Mouse (Mus musculus): ENCODE data around the gene Mroh2a.

Gene Mroh2a

GRCm38 (mm10) chr1:88226670-88227379 lies at the start of gene Mroh2a:
Gene Mroh2a (plus strand): TSS chr1:88226986.
- in situ Hi-C loops (cut with MboI; ENCODE audit: low pct_unique_long_range_greater_than_20kb in 1 of 2, low sequenced_read_pairs in 2 of 2, unreplicated experiment in 1 of 2): no loop called here

DNA sequence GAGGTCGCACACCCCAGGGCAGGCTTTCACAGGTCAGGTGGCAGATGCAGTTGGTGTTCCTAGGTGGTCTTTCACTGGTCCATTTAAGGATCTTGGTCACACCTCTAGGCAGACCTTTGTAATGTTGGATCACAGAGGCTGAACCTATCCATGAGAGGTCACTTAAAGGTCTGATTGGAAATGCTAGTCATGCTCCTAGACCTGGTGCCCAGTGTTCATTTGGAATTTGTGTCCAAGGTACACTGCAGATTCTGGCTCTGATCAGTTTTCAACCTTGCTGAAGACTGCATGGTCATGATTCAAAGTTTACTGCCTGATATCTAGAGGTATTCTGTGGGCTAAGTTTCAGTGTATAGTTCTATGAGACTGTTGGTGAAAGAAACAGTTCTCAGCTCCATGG lies 47.1 kb upstream of the Mroh2a start:
- in situ Hi-C loops (cut with MboI; ENCODE audit: low pct_unique_long_range_greater_than_20kb in 1 of 2, low sequenced_read_pairs in 2 of 2, unreplicated experiment in 1 of 2): no loop called here

GRCm38 (mm10) chr1:88186325-88186935 lies 40.4 kb upstream of the Mroh2a start:
- in situ Hi-C loops (cut with MboI; ENCODE audit: low pct_unique_long_range_greater_than_20kb in 1 of 2, low sequenced_read_pairs in 2 of 2, unreplicated experiment in 1 of 2): no loop called here

DNA sequence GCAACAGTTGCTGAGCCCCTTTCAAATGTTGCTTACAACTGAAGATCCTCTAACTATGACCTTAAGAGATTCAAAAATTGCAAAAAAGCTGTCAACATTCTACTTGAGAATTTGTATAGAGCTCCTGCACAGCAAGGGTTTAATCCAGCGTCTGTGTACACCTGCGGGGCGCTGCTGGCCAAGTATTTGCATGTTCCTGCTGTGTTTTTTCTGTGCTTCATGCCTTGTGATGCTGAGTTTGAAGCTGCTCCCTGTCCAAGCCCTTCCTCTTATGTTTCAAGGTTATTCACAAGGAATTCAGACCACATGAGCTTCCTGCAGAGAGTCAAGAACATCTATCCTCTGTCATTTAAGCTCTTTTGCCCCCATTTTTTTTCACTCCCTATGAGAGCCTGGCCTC lies 34.6 kb upstream of the Mroh2a start:
- in situ Hi-C loops (cut with MboI; ENCODE audit: low pct_unique_long_range_greater_than_20kb in 1 of 2, low sequenced_read_pairs in 2 of 2, unreplicated experiment in 1 of 2): no loop called here

GRCm38 (mm10) chr1:88195687-88196086 lies 31.1 kb upstream of the Mroh2a start:
- in situ Hi-C loops (cut with MboI; ENCODE audit: low pct_unique_long_range_greater_than_20kb in 1 of 2, low sequenced_read_pairs in 2 of 2, unreplicated experiment in 1 of 2): no loop called here

DNA sequence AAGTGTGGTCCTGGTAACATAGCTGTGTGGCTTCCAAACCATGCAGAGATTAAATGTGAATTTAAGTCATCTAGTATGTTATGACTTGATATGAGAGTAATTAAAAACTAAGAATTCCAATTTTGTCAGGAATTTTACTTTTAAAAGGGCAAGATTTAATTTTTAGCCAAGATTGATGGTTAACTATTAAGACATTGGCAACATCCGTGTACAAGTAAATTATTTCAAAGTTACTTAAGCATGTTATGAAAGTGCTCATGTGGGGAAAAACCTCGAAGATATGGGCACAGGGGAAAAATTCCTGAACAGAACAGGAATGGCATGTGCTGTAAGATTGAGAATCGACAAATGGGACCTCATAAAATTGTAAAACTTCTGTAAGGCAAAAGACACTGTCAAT lies 29.3 kb upstream of the Mroh2a start:
- in situ Hi-C loops (cut with MboI; ENCODE audit: low pct_unique_long_range_greater_than_20kb in 1 of 2, low sequenced_read_pairs in 2 of 2, unreplicated experiment in 1 of 2): no loop called here

DNA sequence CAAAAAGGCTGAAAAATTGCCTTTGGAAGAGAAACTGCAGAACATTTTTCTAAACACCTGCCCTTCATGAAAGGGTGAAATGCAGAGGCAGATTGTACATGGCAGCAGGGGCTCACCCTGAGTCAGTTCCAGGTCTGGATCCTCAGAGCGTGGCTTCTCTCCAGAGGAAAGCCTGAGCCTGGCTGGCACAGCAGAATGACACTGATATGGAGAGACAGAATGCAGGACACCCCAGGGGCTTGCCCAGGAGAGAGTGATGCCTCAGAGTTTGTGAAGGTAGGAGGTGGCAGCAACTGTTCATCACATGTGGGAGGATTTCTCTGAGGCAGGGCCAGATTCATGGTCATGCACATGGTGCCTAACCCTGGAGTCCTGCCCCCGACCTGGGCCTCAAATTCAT lies 26.8 kb upstream of the Mroh2a start:
- in situ Hi-C loops (cut with MboI; ENCODE audit: low pct_unique_long_range_greater_than_20kb in 1 of 2, low sequenced_read_pairs in 2 of 2, unreplicated experiment in 1 of 2): no loop called here

- in situ Hi-C loops (cut with MboI; ENCODE audit: low pct_unique_long_range_greater_than_20kb in 1 of 2, low sequenced_read_pairs in 2 of 2, unreplicated experiment in 1 of 2): no loop called here
These were observed 26.3 kb upstream of the Mroh2a start, which contains the start of gene Ugt1a2 for GRCm38 (mm10) chr1:88200456-88200855. Gene Ugt1a2 (plus strand): TSS chr1:88200601.

GRCm38 (mm10) chr1:88205294-88205922 lies 21.4 kb upstream of the Mroh2a start, which contains the start of gene Dnajb3:
Gene Dnajb3 (minus strand): TSS chr1:88205782.
- in situ Hi-C loops (cut with MboI; ENCODE audit: low pct_unique_long_range_greater_than_20kb in 1 of 2, low sequenced_read_pairs in 2 of 2, unreplicated experiment in 1 of 2): no loop called here

- in situ Hi-C loops (cut with MboI; ENCODE audit: low pct_unique_long_range_greater_than_20kb in 1 of 2, low sequenced_read_pairs in 2 of 2, unreplicated experiment in 1 of 2): no loop called here
These were observed 19.8 kb upstream of the Mroh2a start for GRCm38 (mm10) chr1:88206843-88207479.

DNA sequence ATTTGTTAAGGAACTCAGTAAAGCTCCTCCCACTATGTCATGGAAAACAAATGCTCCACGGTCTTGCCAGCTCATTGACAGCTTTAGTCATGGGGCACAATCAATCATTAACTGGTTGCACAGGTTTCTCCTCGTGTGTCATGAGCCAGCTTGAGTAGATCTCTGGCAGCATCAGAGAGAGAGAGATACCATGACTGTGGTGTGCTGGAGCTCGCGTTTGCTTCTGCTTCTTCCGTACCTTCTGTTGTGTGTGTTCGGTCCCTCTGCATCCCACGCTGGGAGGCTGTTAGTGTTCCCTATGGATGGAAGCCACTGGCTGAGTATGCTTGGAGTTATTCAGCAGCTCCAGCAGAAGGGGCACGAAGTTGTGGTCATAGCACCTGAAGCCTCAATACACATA lies 15.0 kb upstream of the Mroh2a start, which contains the start of gene Ugt1a1:
Gene Ugt1a1 (plus strand): TSS at position 148 of the 400 bp plus-strand sequence.
- in situ Hi-C loops (cut with MboI; ENCODE audit: low pct_unique_long_range_greater_than_20kb in 1 of 2, low sequenced_read_pairs in 2 of 2, unreplicated experiment in 1 of 2): no loop called here

GRCm38 (mm10) chr1:88212341-88213045 lies 14.3 kb upstream of the Mroh2a start:
- in situ Hi-C loops (cut with MboI; ENCODE audit: low pct_unique_long_range_greater_than_20kb in 1 of 2, low sequenced_read_pairs in 2 of 2, unreplicated experiment in 1 of 2): no loop called here

GRCm38 (mm10) chr1:88213061-88213460 lies 13.7 kb upstream of the Mroh2a start:
- in situ Hi-C loops (cut with MboI; ENCODE audit: low pct_unique_long_range_greater_than_20kb in 1 of 2, low sequenced_read_pairs in 2 of 2, unreplicated experiment in 1 of 2): no loop called here

GRCm38 (mm10) chr1:88213766-88214461 lies 12.9 kb upstream of the Mroh2a start:
- in situ Hi-C loops (cut with MboI; ENCODE audit: low pct_unique_long_range_greater_than_20kb in 1 of 2, low sequenced_read_pairs in 2 of 2, unreplicated experiment in 1 of 2): no loop called here

- in situ Hi-C loops (cut with MboI; ENCODE audit: low pct_unique_long_range_greater_than_20kb in 1 of 2, low sequenced_read_pairs in 2 of 2, unreplicated experiment in 1 of 2): no loop called here
These were observed 12.3 kb upstream of the Mroh2a start for GRCm38 (mm10) chr1:88214462-88214952.

DNA sequence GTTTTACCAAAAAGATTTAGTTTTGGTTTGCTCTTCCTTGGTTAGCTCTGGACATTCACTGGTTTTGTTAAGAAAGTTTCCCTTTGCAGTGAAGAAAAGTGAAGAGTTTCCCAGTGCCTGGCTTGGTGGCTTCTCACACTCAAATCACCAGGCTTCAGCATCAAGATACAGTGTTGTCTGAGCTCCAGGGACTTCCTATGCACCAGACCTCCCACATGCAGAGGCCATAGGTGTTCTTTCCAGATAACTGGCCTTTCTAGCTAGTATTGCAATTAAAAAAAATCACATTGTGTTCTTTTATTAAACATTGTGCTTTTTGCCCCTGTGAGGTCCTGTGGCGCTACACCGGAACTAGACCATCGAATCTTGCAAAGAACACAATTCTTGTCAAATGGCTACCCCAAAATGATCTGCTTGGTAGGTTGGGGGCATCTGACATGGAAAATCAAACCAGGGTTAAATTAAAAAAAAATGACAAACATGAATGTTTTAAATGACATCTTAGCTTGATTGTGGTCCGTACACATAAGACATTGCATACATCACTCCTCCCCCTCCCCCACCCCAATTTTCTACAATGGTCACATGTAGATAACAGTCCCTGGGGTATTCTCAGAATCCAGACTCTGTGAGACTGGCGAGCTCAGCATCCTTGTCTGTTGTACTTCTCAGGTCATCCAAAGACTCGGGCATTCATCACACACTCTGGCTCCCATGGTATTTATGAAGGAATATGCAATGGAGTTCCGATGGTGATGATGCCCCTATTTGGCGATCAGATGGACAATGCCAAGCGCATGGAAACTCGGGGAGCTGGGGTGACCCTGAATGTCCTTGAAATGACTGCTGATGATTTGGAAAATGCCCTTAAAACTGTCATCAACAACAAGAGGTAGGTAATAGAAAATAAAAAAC lies 11.1 kb upstream of the Mroh2a start:
- in situ Hi-C loops (cut with MboI; ENCODE audit: low pct_unique_long_range_greater_than_20kb in 1 of 2, low sequenced_read_pairs in 2 of 2, unreplicated experiment in 1 of 2): no loop called here

GRCm38 (mm10) chr1:88216551-88216950 lies 10.2 kb upstream of the Mroh2a start:
- in situ Hi-C loops (cut with MboI; ENCODE audit: low pct_unique_long_range_greater_than_20kb in 1 of 2, low sequenced_read_pairs in 2 of 2, unreplicated experiment in 1 of 2): no loop called here

All from mouse embryonic stem cell (cell line).